Mouse (Mus musculus) midbrain, embryonic 16.5 days (tissue): ENCODE measurements around the gene Nucb1. TPM values are rescaled to one million over a fixed set of nuclear protein-coding genes. Genes with fewer than 3 reads are reported as not detected.
A peak's percentile ranks its signal among the peaks of the same experiment; 100 is the strongest.

ENCODE experiments used
- ATAC-seq: fragments of 200-750 bp; cut with Nextera tagmentation; 2 replicates; pipeline ENCODE4 v1.8.0; 2017; ENCODE audit warnings: moderate TSS enrichment
- H3K27ac ChIP-seq: fragments of 300-500 bp; sonication (generic); 2 replicates; pipeline ENCODE4 v1.5.1; 2014; ENCODE audit warnings: mild to moderate bottlenecking, low read length, mixed read lengths
- H3K27me3 ChIP-seq: fragments of 300-500 bp; sonication (generic); 2 replicates; pipeline ENCODE4 v1.6.1; 2014; ENCODE audit warnings: low read depth, low read length, mixed read lengths; ENCODE audit not compliant: control insufficient read depth, insufficient read depth
- H3K36me3 ChIP-seq: fragments of 300-500 bp; sonication (generic); 2 replicates; pipeline ENCODE4 v1.6.1; 2014; ENCODE audit warnings: mild to moderate bottlenecking, low read length, moderate library complexity, mixed read lengths; ENCODE audit not compliant: control insufficient read depth, insufficient read depth
- H3K4me1 ChIP-seq: fragments of 300-500 bp; sonication (generic); 2 replicates; pipeline ENCODE4 v1.6.1; 2014; ENCODE audit warnings: mild to moderate bottlenecking, low read length, mixed read lengths; ENCODE audit not compliant: control insufficient read depth, insufficient read depth
- H3K4me2 ChIP-seq: fragments of 300-500 bp; sonication (generic); 2 replicates; pipeline ENCODE4 v1.6.1; 2014; ENCODE audit warnings: mild to moderate bottlenecking, low read length, mixed read lengths
- H3K4me3 ChIP-seq: fragments of 300-500 bp; sonication (generic); 2 replicates; pipeline ENCODE4 v1.5.1; 2014; ENCODE audit warnings: low read depth, mild to moderate bottlenecking, low read length, moderate library complexity, mixed read lengths
- H3K9ac ChIP-seq: fragments of 300-500 bp; sonication (generic); 2 replicates; pipeline ENCODE4 v1.6.1; 2014; ENCODE audit warnings: low read depth, low read length, mixed read lengths
- H3K9me3 ChIP-seq: fragments of 300-500 bp; sonication (generic); replicated peaks from 2 replicates; pipeline ENCODE4 v1.6.1; 2014; ENCODE audit warnings: mild to moderate bottlenecking, low read length, mixed read lengths; ENCODE audit not compliant: control insufficient read depth, poor library complexity, severe bottlenecking
- WGBS: fragments of 180-500 bp; shearing (Covaris S2); extraction: QIAGEN DNeasy Blood & Tissue Kit; methylation state at CpG from one replicate; pipeline ENCODE4 v1.1.7; 2014; 5-methylcytosine and 5-hydroxymethylcytosine counted together
- polyA plus RNA-seq: library from polyadenylated mRNA; unstranded; fragments of >200 nt; fragmentation: Nextera tagmentation; extraction: Ambion mirVana; gene quantifications from 2 replicates; pipeline ENCODE4 v1.2.1, GENCODE M21; 2015

Nucb1 gene
- polyA plus RNA-seq: 107 and 119 TPM in 2 replicates

- Histone ChIP-seq H3K9me3 (no peaks in the 10 kb centered on the region), H3K9ac (peak within 1 kb of the TSS; percentile 78), H3K4me1 (peaks cover 15% of the 10 kb centered on the region), H3K4me3 (peak within 1 kb of the TSS; percentile 53), H3K27me3 (no peaks in the 10 kb centered on the region), H3K36me3 (no peaks in the 10 kb centered on the region), H3K4me2 (peak within 1 kb of the TSS; percentile 94), H3K27ac (peak within 1 kb of the TSS; percentile 73)
- WGBS: under 1% methylated on average over 44 of the region's 44 CpGs
- ATAC-seq: peak; percentile 92
These were observed at the start of gene Nucb1 for GRCm38 (mm10) chr7:45509912-45510787. Gene Nucb1 (minus strand): TSS chr7:45510406.

GRCm38 (mm10) chr7:45558907-45559306 is 48.7 kb upstream of the Nucb1 start:
- no peak overlapping the region for H3K9ac ChIP-seq
- no peak overlapping the region for H3K27ac ChIP-seq
- no peak overlapping the region for H3K4me3 ChIP-seq
- no peak for ATAC-seq
- WGBS: 60% methylated on average over 6 of the region's 6 CpGs
- H3K27me3 ChIP-seq: no peaks in the 10 kb centered on the region
- peaks cover 3% of the 10 kb centered on the region; the same call in 1 of the 2 replicates for H3K4me1 ChIP-seq
- no peaks in the 10 kb centered on the region for H3K9me3 ChIP-seq
- no peak overlapping the region for H3K4me2 ChIP-seq
- H3K36me3 ChIP-seq: no peaks in the 10 kb centered on the region

- Histone ChIP-seq H3K27me3 (no peaks in the 10 kb centered on the region), H3K4me3 (no peak overlapping the region), H3K9ac (no peak overlapping the region), H3K27ac (no peak overlapping the region), H3K4me2 (no peak overlapping the region), H3K36me3 (no peaks in the 10 kb centered on the region), H3K9me3 (no peaks in the 10 kb centered on the region), H3K4me1 (no peaks in the 10 kb centered on the region; the same call in 1 of the 2 replicates)
- ATAC-seq: no peak
- 23% methylated on average over 8 of the region's 8 CpGs for WGBS
These were observed 45.6 kb upstream of the Nucb1 start for GRCm38 (mm10) chr7:45555787-45556186.

GRCm38 (mm10) chr7:45554744-45555143 is 44.5 kb upstream of the Nucb1 start, which contains the start of gene Hsd17b14:
Gene Hsd17b14 (plus strand): TSS chr7:45554893.
- Histone ChIP-seq H3K9ac (no peak within 1 kb of the TSS), H3K27ac (no peak within 1 kb of the TSS), H3K4me3 (no peak within 1 kb of the TSS), H3K9me3 (no peaks in the 10 kb centered on the region), H3K4me1 (no peaks in the 10 kb centered on the region), H3K4me2 (no peak within 1 kb of the TSS), H3K27me3 (no peaks in the 10 kb centered on the region), H3K36me3 (no peaks in the 10 kb centered on the region)
- WGBS: 38% methylated on average over 8 of the region's 8 CpGs
- no peak for ATAC-seq

- H3K4me1 ChIP-seq: no peaks in the 10 kb centered on the region
- no peaks in the 10 kb centered on the region for H3K36me3 ChIP-seq
- H3K9me3 ChIP-seq: no peaks in the 10 kb centered on the region
- H3K9ac ChIP-seq: no peak overlapping the region
- H3K27me3 ChIP-seq: no peaks in the 10 kb centered on the region
- no peak overlapping the region for H3K27ac ChIP-seq
- no peak overlapping the region for H3K4me3 ChIP-seq
- H3K4me2 ChIP-seq: no peak overlapping the region
- WGBS: 87% methylated on average over 2 of the region's 2 CpGs
- ATAC-seq: no peak
These were observed 43.8 kb upstream of the Nucb1 start for GRCm38 (mm10) chr7:45553990-45554389.

GRCm38 (mm10) chr7:45553519-45553918 is 43.3 kb upstream of the Nucb1 start:
- H3K36me3 ChIP-seq: no peaks in the 10 kb centered on the region
- ATAC-seq: no peak
- H3K9me3 ChIP-seq: no peaks in the 10 kb centered on the region
- no peaks in the 10 kb centered on the region for H3K27me3 ChIP-seq
- WGBS: 62% methylated on average over 8 of the region's 8 CpGs
- H3K27ac ChIP-seq: no peak overlapping the region
- no peak overlapping the region for H3K4me2 ChIP-seq
- H3K4me3 ChIP-seq: no peak overlapping the region
- H3K4me1 ChIP-seq: no peaks in the 10 kb centered on the region
- no peak overlapping the region for H3K9ac ChIP-seq

- Histone ChIP-seq H3K9me3 (no peaks in the 10 kb centered on the region), H3K36me3 (no peaks in the 10 kb centered on the region), H3K4me2 (no peak overlapping the region), H3K9ac (no peak overlapping the region), H3K27ac (no peak overlapping the region), H3K4me3 (no peak overlapping the region), H3K27me3 (no peaks in the 10 kb centered on the region), H3K4me1 (no peaks in the 10 kb centered on the region)
- 85% methylated on average over 8 of the region's 8 CpGs for WGBS
- ATAC-seq: no peak
These were observed 41.3 kb upstream of the Nucb1 start for GRCm38 (mm10) chr7:45551512-45551883.

GRCm38 (mm10) chr7:45550821-45551511 is 40.8 kb upstream of the Nucb1 start:
- H3K4me2 ChIP-seq: no peak overlapping the region
- no peak for ATAC-seq
- H3K27ac ChIP-seq: no peak overlapping the region
- H3K9ac ChIP-seq: no peak overlapping the region
- no peaks in the 10 kb centered on the region for H3K9me3 ChIP-seq
- H3K36me3 ChIP-seq: no peaks in the 10 kb centered on the region
- no peaks in the 10 kb centered on the region for H3K27me3 ChIP-seq
- 86% methylated on average over 11 of the region's 11 CpGs for WGBS
- no peak overlapping the region for H3K4me3 ChIP-seq
- no peaks in the 10 kb centered on the region for H3K4me1 ChIP-seq
